Mouse (Mus musculus) neural tube, embryonic 12.5 days (tissue): ENCODE data around the gene Olfr549. TPM values are rescaled to one million over a fixed set of nuclear protein-coding genes. Genes with fewer than 3 reads are reported as not detected.

Experiments
- ATAC-seq: fragments of 200-750 bp; cut with Nextera tagmentation; 2 replicates; pipeline ENCODE4 v1.8.0; 2017; ENCODE audit warnings: low read depth, mild to moderate bottlenecking, moderate TSS enrichment, moderate library complexity; ENCODE audit not compliant: low FRiP score
- H3K27ac ChIP-seq: fragments of 300-500 bp; sonication (generic); 2 replicates; pipeline ENCODE4 v1.5.1; 2016
- H3K27me3 ChIP-seq: fragments of 300-500 bp; sonication (generic); replicated peaks from 2 replicates; pipeline ENCODE4 v1.6.1; 2016; ENCODE audit warnings: mild to moderate bottlenecking
- H3K36me3 ChIP-seq: fragments of 300-500 bp; sonication (generic); 2 replicates; pipeline ENCODE4 v1.6.1; 2016; ENCODE audit warnings: mild to moderate bottlenecking
- H3K4me1 ChIP-seq: fragments of 300-500 bp; sonication (generic); 2 replicates; pipeline ENCODE4 v1.6.1; 2016
- H3K4me2 ChIP-seq: fragments of 300-500 bp; sonication (generic); replicated peaks from 2 replicates; pipeline ENCODE4 v1.6.1; 2016; ENCODE audit warnings: mild to moderate bottlenecking
- H3K4me3 ChIP-seq: fragments of 300-500 bp; sonication (generic); 2 replicates; pipeline ENCODE4 v1.5.1; 2016
- H3K9ac ChIP-seq: fragments of 300-500 bp; sonication (generic); 2 replicates; pipeline ENCODE4 v1.6.1; 2016; ENCODE audit warnings: mild to moderate bottlenecking
- H3K9me3 ChIP-seq: fragments of 300-500 bp; sonication (generic); 2 replicates; pipeline ENCODE4 v1.6.1; 2016; ENCODE audit warnings: mild to moderate bottlenecking
- WGBS: fragments of 180-500 bp; shearing (Covaris S2); methylation state at CpG from one replicate; pipeline ENCODE4 v1.1.7; 2016; 5-methylcytosine and 5-hydroxymethylcytosine counted together
- polyA plus RNA-seq: library from polyadenylated mRNA; unstranded; fragments of >200 nt; fragmentation: Nextera tagmentation; extraction: Ambion mirVana; gene quantifications from 2 replicates; pipeline ENCODE4 v1.2.1, GENCODE M21; 2016

Gene Olfr549
- not detected in 2 replicates for polyA plus RNA-seq

DNA sequence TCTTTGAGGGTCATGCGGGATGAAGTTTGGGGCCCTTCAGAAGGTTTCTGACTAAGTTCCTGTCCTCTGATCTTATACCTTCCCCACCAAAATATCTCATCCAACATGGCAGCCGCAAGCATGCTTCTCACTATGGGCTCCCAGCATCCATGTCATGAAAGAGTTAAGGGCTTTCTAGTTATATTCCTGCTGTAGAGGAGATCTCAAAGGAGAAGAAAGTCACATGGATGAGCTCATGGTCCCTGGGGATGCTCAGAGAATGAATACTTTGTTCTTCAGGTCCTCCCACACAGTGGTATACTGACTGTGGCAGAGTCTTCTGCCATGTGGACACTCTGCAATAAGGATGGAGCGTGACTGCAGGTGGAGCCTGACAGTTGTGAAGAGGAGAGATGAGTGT, at the start of gene Olfr549:
Olfr549 (plus strand) TSS at position 301 of the 400 bp plus-strand sequence.
- H3K27me3 ChIP-seq = no peaks in the 10 kb centered on the region
- no peaks in the 10 kb centered on the region for H3K36me3 ChIP-seq
- H3K4me1 ChIP-seq = no peaks in the 10 kb centered on the region
- no peak within 1 kb of the TSS for H3K4me2 ChIP-seq
- no peak for ATAC-seq
- H3K27ac ChIP-seq = no peak within 1 kb of the TSS
- no peak within 1 kb of the TSS for H3K4me3 ChIP-seq
- H3K9ac ChIP-seq = no peak within 1 kb of the TSS
- 96% methylated on average over 3 of the region's 3 CpGs for WGBS
- no peaks in the 10 kb centered on the region for H3K9me3 ChIP-seq

- H3K4me3 ChIP-seq = no peak overlapping the region
- H3K36me3 ChIP-seq = no peaks in the 10 kb centered on the region
- no peak overlapping the region for H3K9ac ChIP-seq
- no peaks in the 10 kb centered on the region for H3K27me3 ChIP-seq
- WGBS = 82% methylated on average over 5 of the region's 5 CpGs
- H3K27ac ChIP-seq = no peak overlapping the region
- no peak for ATAC-seq
- H3K4me2 ChIP-seq = no peak overlapping the region
- no peaks in the 10 kb centered on the region for H3K9me3 ChIP-seq
- no peaks in the 10 kb centered on the region for H3K4me1 ChIP-seq
Observed at GRCm38 (mm10) chr7:102501986-102502385, 47.7 kb upstream of the Olfr549 start.

DNA sequence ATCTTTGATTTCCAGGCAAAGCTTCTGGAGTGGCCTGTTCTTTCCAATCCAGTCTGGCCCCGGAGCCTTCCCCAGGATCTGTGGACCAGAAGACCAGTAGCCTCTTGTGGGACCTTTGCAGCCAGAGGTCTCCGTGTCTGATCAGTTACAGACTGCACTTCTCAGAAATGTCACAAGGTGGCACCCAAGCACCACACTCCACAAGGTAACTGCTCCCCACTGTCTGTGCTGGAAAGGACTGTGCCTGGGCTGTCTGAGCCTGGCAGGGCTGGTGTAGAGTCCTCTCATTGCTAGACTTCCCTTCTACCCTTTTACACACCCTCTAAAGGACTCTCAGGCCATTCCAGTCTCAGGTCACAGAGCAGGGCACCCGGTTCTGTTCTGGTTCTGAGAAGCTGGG, 42.8 kb upstream of the Olfr549 start:
- Histone ChIP-seq H3K4me1 (no peaks in the 10 kb centered on the region), H3K9me3 (no peaks in the 10 kb centered on the region), H3K4me2 (no peak overlapping the region), H3K27me3 (no peaks in the 10 kb centered on the region), H3K4me3 (no peak overlapping the region), H3K9ac (no peak overlapping the region), H3K36me3 (no peaks in the 10 kb centered on the region), H3K27ac (no peak overlapping the region)
- peak; percentile 77 for ATAC-seq
- WGBS = 51% methylated on average over 3 of the region's 3 CpGs

- no peak for ATAC-seq
- 89% methylated on average over 9 of the region's 9 CpGs for WGBS
Observed at GRCm38 (mm10) chr7:102508066-102508465, 41.6 kb upstream of the Olfr549 start.

GRCm38 (mm10) chr7:102508666-102509065, 41.0 kb upstream of the Olfr549 start:
- 88% methylated on average over 6 of the region's 6 CpGs for WGBS
- Histone ChIP-seq H3K4me2 (no peak overlapping the region), H3K36me3 (no peaks in the 10 kb centered on the region), H3K27ac (no peak overlapping the region), H3K4me3 (no peak overlapping the region), H3K9me3 (no peaks in the 10 kb centered on the region), H3K9ac (no peak overlapping the region), H3K27me3 (no peaks in the 10 kb centered on the region), H3K4me1 (peaks cover 4% of the 10 kb centered on the region; the same call in 1 of the 2 replicates)
- no peak for ATAC-seq

More at GRCm38 (mm10) chr7:102508066-102508465, 41.6 kb upstream of the Olfr549 start:
- Histone ChIP-seq H3K4me1 (peaks cover 4% of the 10 kb centered on the region; the same call in 1 of the 2 replicates), H3K4me2 (no peak overlapping the region), H3K27ac (no peak overlapping the region), H3K36me3 (no peaks in the 10 kb centered on the region), H3K9ac (no peak overlapping the region), H3K4me3 (no peak overlapping the region), H3K27me3 (no peaks in the 10 kb centered on the region), H3K9me3 (no peaks in the 10 kb centered on the region)

GRCm38 (mm10) chr7:102509726-102510125, 39.9 kb upstream of the Olfr549 start:
- 69% methylated on average over 7 of the region's 7 CpGs for WGBS
- H3K27me3 ChIP-seq = no peaks in the 10 kb centered on the region
- ATAC-seq = no peak

DNA sequence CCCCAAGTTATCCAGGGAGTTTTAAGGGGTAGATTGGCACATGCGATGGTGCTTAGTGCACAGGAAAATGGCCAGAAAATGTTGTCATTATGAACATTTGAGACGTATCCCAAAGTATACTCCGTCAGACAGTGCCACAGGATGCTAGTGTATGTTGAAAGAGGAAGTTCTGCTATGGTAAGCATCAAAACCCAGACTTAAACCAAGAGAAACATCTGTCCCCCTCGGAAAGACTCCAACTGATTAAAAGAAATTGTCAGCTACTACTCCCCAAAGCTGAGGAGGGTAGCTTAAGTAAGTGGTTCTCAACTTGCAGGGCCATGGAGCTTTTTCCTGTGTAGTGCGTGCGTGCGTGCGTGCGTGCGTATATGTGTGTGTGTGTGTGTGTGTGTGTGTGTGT, 37.7 kb upstream of the Olfr549 start:
- H3K9me3 ChIP-seq = no peaks in the 10 kb centered on the region
- no peak overlapping the region for H3K27ac ChIP-seq
- H3K27me3 ChIP-seq = no peaks in the 10 kb centered on the region
- no peak overlapping the region for H3K4me3 ChIP-seq
- H3K36me3 ChIP-seq = no peaks in the 10 kb centered on the region
- 93% methylated on average over 10 of the region's 10 CpGs for WGBS
- peaks cover 4% of the 10 kb centered on the region; the same call in 1 of the 2 replicates for H3K4me1 ChIP-seq
- H3K4me2 ChIP-seq = no peak overlapping the region
- H3K9ac ChIP-seq = no peak overlapping the region
- ATAC-seq = no peak

More at GRCm38 (mm10) chr7:102509726-102510125, 39.9 kb upstream of the Olfr549 start:
- Histone ChIP-seq H3K9ac (no peak overlapping the region), H3K9me3 (no peaks in the 10 kb centered on the region), H3K27ac (no peak overlapping the region), H3K4me3 (no peak overlapping the region), H3K4me1 (peaks cover 4% of the 10 kb centered on the region; the same call in 1 of the 2 replicates), H3K36me3 (no peaks in the 10 kb centered on the region), H3K4me2 (no peak overlapping the region)

- peak; percentile 97 for ATAC-seq
- Histone ChIP-seq H3K4me2 (peak overlapping the region; percentile 91), H3K9ac (peak overlapping the region; percentile 65), H3K4me1 (peaks cover 4% of the 10 kb centered on the region; the same call in 1 of the 2 replicates), H3K27ac (no peak overlapping the region), H3K9me3 (no peaks in the 10 kb centered on the region), H3K36me3 (no peaks in the 10 kb centered on the region), H3K27me3 (no peaks in the 10 kb centered on the region), H3K4me3 (peak overlapping the region; percentile 49)
- 2% methylated on average over 54 of the region's 54 CpGs for WGBS
Observed at GRCm38 (mm10) chr7:102512814-102513435, 36.7 kb upstream of the Olfr549 start.

DNA sequence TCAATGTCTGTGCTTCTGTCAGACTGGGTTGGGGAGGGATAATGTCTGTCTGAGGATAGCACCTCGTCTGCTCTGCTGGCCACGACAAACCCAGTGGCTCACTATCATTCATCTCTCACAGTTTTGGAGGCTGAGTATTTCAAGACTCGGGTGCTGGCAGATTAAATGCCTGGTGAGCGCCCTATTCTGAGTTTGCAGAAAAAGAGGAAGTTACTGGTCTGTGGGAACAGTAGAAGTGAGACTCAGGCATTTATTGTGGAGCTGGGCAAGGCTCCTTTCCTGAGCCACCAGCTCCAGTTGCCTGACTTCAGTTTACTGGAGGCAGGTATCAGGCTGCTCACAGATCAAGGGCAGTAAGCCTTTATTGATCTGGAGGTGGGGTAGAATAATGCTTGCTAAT, 35.5 kb upstream of the Olfr549 start:
- peaks cover 4% of the 10 kb centered on the region; the same call in 1 of the 2 replicates for H3K4me1 ChIP-seq
- H3K9me3 ChIP-seq = no peaks in the 10 kb centered on the region
- 78% methylated on average over 4 of the region's 4 CpGs for WGBS
- H3K36me3 ChIP-seq = no peaks in the 10 kb centered on the region
- H3K9ac ChIP-seq = no peak overlapping the region
- H3K27ac ChIP-seq = no peak overlapping the region
- H3K4me3 ChIP-seq = no peak overlapping the region
- H3K4me2 ChIP-seq = no peak overlapping the region
- ATAC-seq = no peak
- no peaks in the 10 kb centered on the region for H3K27me3 ChIP-seq

GRCm38 (mm10) chr7:102516261-102517050, 33.2 kb upstream of the Olfr549 start:
- 81% methylated on average over 10 of the region's 10 CpGs for WGBS
- no peak for ATAC-seq
- Histone ChIP-seq H3K36me3 (no peaks in the 10 kb centered on the region), H3K4me1 (peaks cover 4% of the 10 kb centered on the region; the same call in 1 of the 2 replicates), H3K9me3 (no peaks in the 10 kb centered on the region), H3K4me3 (no peak overlapping the region), H3K9ac (no peak overlapping the region), H3K27me3 (no peaks in the 10 kb centered on the region), H3K27ac (no peak overlapping the region), H3K4me2 (no peak overlapping the region)

- WGBS = 95% methylated on average over 2 of the region's 2 CpGs
- Histone ChIP-seq H3K4me1 (peaks cover 4% of the 10 kb centered on the region; the same call in 1 of the 2 replicates), H3K36me3 (no peaks in the 10 kb centered on the region), H3K9ac (no peak overlapping the region), H3K27ac (no peak overlapping the region), H3K4me2 (no peak overlapping the region), H3K9me3 (no peaks in the 10 kb centered on the region), H3K4me3 (no peak overlapping the region), H3K27me3 (no peaks in the 10 kb centered on the region)
- no peak for ATAC-seq
Observed at GRCm38 (mm10) chr7:102517051-102517335, 32.7 kb upstream of the Olfr549 start.

DNA sequence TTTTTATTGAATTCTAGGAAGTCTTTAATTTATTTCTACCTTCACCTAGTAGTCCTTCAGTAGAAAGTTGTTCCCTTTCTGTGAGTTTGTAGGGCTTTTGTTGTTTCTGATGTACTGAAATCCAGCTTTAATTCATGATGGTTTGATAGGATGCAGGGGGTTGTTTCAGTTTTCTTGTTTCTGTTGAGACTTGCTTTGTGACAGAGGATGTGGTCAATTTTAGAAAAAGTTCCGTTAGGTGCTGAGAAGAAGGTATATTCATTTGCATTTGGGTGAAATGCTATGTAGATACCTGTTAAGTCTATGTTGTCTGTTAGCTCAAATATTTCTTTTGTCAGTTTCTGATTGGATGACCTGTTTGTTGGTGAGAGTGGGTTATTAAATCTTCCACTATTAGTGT, 20.6 kb upstream of the Olfr549 start:
- H3K27me3 ChIP-seq = no peaks in the 10 kb centered on the region
- ATAC-seq = no peak
- WGBS = 86% methylated on average over 1 of the region's 1 CpGs
- H3K4me3 ChIP-seq = no peak overlapping the region
- no peaks in the 10 kb centered on the region for H3K9me3 ChIP-seq
- no peaks in the 10 kb centered on the region for H3K36me3 ChIP-seq
- no peak overlapping the region for H3K9ac ChIP-seq
- no peaks in the 10 kb centered on the region for H3K4me1 ChIP-seq
- no peak overlapping the region for H3K27ac ChIP-seq
- H3K4me2 ChIP-seq = no peak overlapping the region
